Mouse (Mus musculus): ENCODE measurements around the gene Adamts14. TPM values are rescaled to one million over a fixed set of nuclear protein-coding genes. Genes with fewer than 3 reads are reported as not detected.
A peak's percentile ranks its signal among the peaks of the same experiment; 100 is the strongest.

Gene Adamts14
- polyA plus RNA-seq, 1 experiment from 2014 or later = 2.0 TPM

- H3K4me2 ChIP-seq (replicated peaks; ENCODE audit: low read depth, low read length) = peak overlapping the region; percentile 39
- no peak for ATAC-seq (ENCODE audit: low FRiP score, low TSS enrichment)
- H3K27me3 ChIP-seq (ENCODE audit: insufficient read depth, low read length) = no peaks in the 10 kb centered on the region
- no peaks in the 10 kb centered on the region for H3K36me3 ChIP-seq (ENCODE audit: insufficient read depth, low read length)
- no peaks in the 10 kb centered on the region for H3K9me3 ChIP-seq (ENCODE audit: low read length)
- H3K4me3 ChIP-seq (ENCODE audit: low read length) = no peak overlapping the region
- H3K27ac ChIP-seq (ENCODE audit: low read length) = no peak overlapping the region
- WGBS = 48% methylated on average over 7 of the region's 7 CpGs
- H3K9ac ChIP-seq (replicated peaks; ENCODE audit: low read length) = no peak overlapping the region
- no peaks in the 10 kb centered on the region for H3K4me1 ChIP-seq (ENCODE audit: insufficient read depth, low read length)
These were observed 96.9 kb downstream of the Adamts14 start for GRCm38 (mm10) chr10:61176221-61176790.

- WGBS = 17% methylated on average over 24 of the region's 24 CpGs
- Histone ChIP-seq H3K9me3 (ENCODE audit: low read length) (no peaks in the 10 kb centered on the region), H3K4me2 (replicated peaks; ENCODE audit: low read depth, low read length) (peak overlapping the region; percentile 39), H3K9ac (replicated peaks; ENCODE audit: low read length) (no peak overlapping the region), H3K27me3 (ENCODE audit: insufficient read depth, low read length) (no peaks in the 10 kb centered on the region), H3K36me3 (ENCODE audit: insufficient read depth, low read length) (no peaks in the 10 kb centered on the region), H3K4me3 (ENCODE audit: low read length) (no peak overlapping the region; the same call in 1 of the 2 replicates), H3K4me1 (ENCODE audit: insufficient read depth, low read length) (no peaks in the 10 kb centered on the region), H3K27ac (ENCODE audit: low read length) (no peak overlapping the region)
- no peak; the same call in 1 of the 2 replicates for ATAC-seq (ENCODE audit: low FRiP score, low TSS enrichment)
These were observed 97.6 kb downstream of the Adamts14 start for GRCm38 (mm10) chr10:61175442-61176204.

GRCm38 (mm10) chr10:61174711-61175441 lies 98.4 kb downstream of the Adamts14 start:
- Histone ChIP-seq H3K36me3 (ENCODE audit: insufficient read depth, low read length) (no peaks in the 10 kb centered on the region), H3K4me1 (ENCODE audit: insufficient read depth, low read length) (no peaks in the 10 kb centered on the region), H3K27ac (ENCODE audit: low read length) (no peak overlapping the region), H3K4me3 (ENCODE audit: low read length) (no peak overlapping the region), H3K27me3 (ENCODE audit: insufficient read depth, low read length) (no peaks in the 10 kb centered on the region), H3K9ac (replicated peaks; ENCODE audit: low read length) (no peak overlapping the region), H3K4me2 (replicated peaks; ENCODE audit: low read depth, low read length) (no peak overlapping the region), H3K9me3 (ENCODE audit: low read length) (no peaks in the 10 kb centered on the region)
- 29% methylated on average over 13 of the region's 13 CpGs for WGBS
- no peak for ATAC-seq (ENCODE audit: low FRiP score, low TSS enrichment)

GRCm38 (mm10) chr10:61172496-61172895 lies 100.7 kb downstream of the Adamts14 start:
- Histone ChIP-seq H3K9me3 (ENCODE audit: low read length) (no peaks in the 10 kb centered on the region), H3K27ac (ENCODE audit: low read length) (no peak overlapping the region), H3K4me3 (ENCODE audit: low read length) (no peak overlapping the region), H3K4me2 (replicated peaks; ENCODE audit: low read depth, low read length) (no peak overlapping the region), H3K9ac (replicated peaks; ENCODE audit: low read length) (no peak overlapping the region), H3K4me1 (ENCODE audit: insufficient read depth, low read length) (no peaks in the 10 kb centered on the region), H3K36me3 (ENCODE audit: insufficient read depth, low read length) (no peaks in the 10 kb centered on the region), H3K27me3 (ENCODE audit: insufficient read depth, low read length) (no peaks in the 10 kb centered on the region)
- ATAC-seq (ENCODE audit: low FRiP score, low TSS enrichment) = no peak
- 83% methylated on average over 4 of the region's 4 CpGs for WGBS

- Histone ChIP-seq H3K9me3 (ENCODE audit: low read length) (no peaks in the 10 kb centered on the region), H3K4me2 (replicated peaks; ENCODE audit: low read depth, low read length) (no peak within 1 kb of the TSS), H3K36me3 (ENCODE audit: insufficient read depth, low read length) (no peaks in the 10 kb centered on the region), H3K27me3 (ENCODE audit: insufficient read depth, low read length) (no peaks in the 10 kb centered on the region), H3K9ac (replicated peaks; ENCODE audit: low read length) (no peak within 1 kb of the TSS), H3K4me1 (ENCODE audit: insufficient read depth, low read length) (no peaks in the 10 kb centered on the region), H3K27ac (ENCODE audit: low read length) (no peak within 1 kb of the TSS), H3K4me3 (ENCODE audit: low read length) (no peak within 1 kb of the TSS)
- WGBS = 69% methylated on average over 3 of the region's 3 CpGs
- ATAC-seq (ENCODE audit: low FRiP score, low TSS enrichment) = no peak
These were observed 101.6 kb downstream of the Adamts14 start, which contains the start of gene Tbata for GRCm38 (mm10) chr10:61171654-61172053. Gene Tbata, plus strand, starts transcription at chr10:61171954.

GRCm38 (mm10) chr10:61168393-61168792 lies 104.8 kb downstream of the Adamts14 start:
- H3K4me2 ChIP-seq (replicated peaks; ENCODE audit: low read depth, low read length) = no peak overlapping the region
- H3K9ac ChIP-seq (replicated peaks; ENCODE audit: low read length) = no peak overlapping the region
- no peak overlapping the region for H3K27ac ChIP-seq (ENCODE audit: low read length)
- no peaks in the 10 kb centered on the region for H3K36me3 ChIP-seq (ENCODE audit: insufficient read depth, low read length)
- no peaks in the 10 kb centered on the region for H3K27me3 ChIP-seq (ENCODE audit: insufficient read depth, low read length)
- no peaks in the 10 kb centered on the region for H3K9me3 ChIP-seq (ENCODE audit: low read length)
- no peak for ATAC-seq (ENCODE audit: low FRiP score, low TSS enrichment)
- H3K4me3 ChIP-seq (ENCODE audit: low read length) = no peak overlapping the region
- WGBS = 66% methylated on average over 2 of the region's 2 CpGs
- H3K4me1 ChIP-seq (ENCODE audit: insufficient read depth, low read length) = no peaks in the 10 kb centered on the region

GRCm38 (mm10) chr10:61167333-61168096 lies 105.7 kb downstream of the Adamts14 start:
- no peaks in the 10 kb centered on the region for H3K4me1 ChIP-seq (ENCODE audit: insufficient read depth, low read length)
- H3K9ac ChIP-seq (replicated peaks; ENCODE audit: low read length) = no peak overlapping the region
- H3K27ac ChIP-seq (ENCODE audit: low read length) = no peak overlapping the region
- 37% methylated on average over 9 of the region's 9 CpGs for WGBS
- no peak for ATAC-seq (ENCODE audit: low FRiP score, low TSS enrichment)
- H3K4me3 ChIP-seq (ENCODE audit: low read length) = no peak overlapping the region
- H3K4me2 ChIP-seq (replicated peaks; ENCODE audit: low read depth, low read length) = no peak overlapping the region
- no peaks in the 10 kb centered on the region for H3K9me3 ChIP-seq (ENCODE audit: low read length)
- no peaks in the 10 kb centered on the region for H3K27me3 ChIP-seq (ENCODE audit: insufficient read depth, low read length)
- no peaks in the 10 kb centered on the region for H3K36me3 ChIP-seq (ENCODE audit: insufficient read depth, low read length)

- H3K27me3 ChIP-seq (ENCODE audit: insufficient read depth, low read length) = no peaks in the 10 kb centered on the region
- H3K9ac ChIP-seq (replicated peaks; ENCODE audit: low read length) = no peak overlapping the region
- H3K4me2 ChIP-seq (replicated peaks; ENCODE audit: low read depth, low read length) = no peak overlapping the region
- H3K27ac ChIP-seq (ENCODE audit: low read length) = no peak overlapping the region
- H3K4me3 ChIP-seq (ENCODE audit: low read length) = no peak overlapping the region
- no peaks in the 10 kb centered on the region for H3K36me3 ChIP-seq (ENCODE audit: insufficient read depth, low read length)
- no peaks in the 10 kb centered on the region for H3K9me3 ChIP-seq (ENCODE audit: low read length)
- 0 out of 2 replicates have a peak, but pooled peaks have one; percentile 19 for ATAC-seq (ENCODE audit: low FRiP score, low TSS enrichment)
- 24% methylated on average over 3 of the region's 3 CpGs for WGBS
- no peaks in the 10 kb centered on the region for H3K4me1 ChIP-seq (ENCODE audit: insufficient read depth, low read length)
These were observed 110.9 kb downstream of the Adamts14 start for GRCm38 (mm10) chr10:61162366-61162765.

GRCm38 (mm10) chr10:61160671-61161070 lies 112.6 kb downstream of the Adamts14 start:
- Histone ChIP-seq H3K4me3 (ENCODE audit: low read length) (no peak overlapping the region), H3K9ac (replicated peaks; ENCODE audit: low read length) (no peak overlapping the region), H3K36me3 (ENCODE audit: insufficient read depth, low read length) (no peaks in the 10 kb centered on the region), H3K4me2 (replicated peaks; ENCODE audit: low read depth, low read length) (no peak overlapping the region), H3K27ac (ENCODE audit: low read length) (no peak overlapping the region), H3K27me3 (ENCODE audit: insufficient read depth, low read length) (no peaks in the 10 kb centered on the region), H3K9me3 (ENCODE audit: low read length) (no peaks in the 10 kb centered on the region), H3K4me1 (ENCODE audit: insufficient read depth, low read length) (no peaks in the 10 kb centered on the region)
- WGBS = 73% methylated on average over 4 of the region's 4 CpGs
- no peak for ATAC-seq (ENCODE audit: low FRiP score, low TSS enrichment)
